In genomic region chr4:102061322-102061721, GRCm38 (mm10) we compare ENCODE assay signal across 19 mouse cellular contexts. TPM values are rescaled to one million over a fixed set of nuclear protein-coding genes. Genes with fewer than 3 reads are reported as not detected.
DNase-seq lines count a peak whose midpoint lies in the region; ATAC-seq and TF ChIP-seq lines count a peak whose summit lies in the region.
"Had no signal": no experiment of that assay in that cellular context is flagged by ENCODE, and none has a peak within 500 bp of the region (broad histone marks: within the 10 kb centered on the region; RNA-seq: fewer than 3 reads in every experiment).

No protein-coding gene starts in this region.

- H3K4me1 ChIP-seq in intestine, embryonic 15.5 days (replicated peaks): no peaks in the 10 kb centered on the region
- H3K4me1 ChIP-seq in intestine, postnatal 0 days (replicated peaks; ENCODE audit: control insufficient read depth, insufficient read depth, low read length): no peaks in the 10 kb centered on the region
- no peaks in the 10 kb centered on the region for H3K4me1 ChIP-seq in intestine, embryonic 16.5 days (ENCODE audit: control insufficient read depth, insufficient read depth, low read length)

- H3K27ac ChIP-seq in intestine, embryonic 15.5 days: no peak overlapping the region
- no peak overlapping the region for H3K27ac ChIP-seq in intestine, postnatal 0 days (ENCODE audit: low read depth, low read length)
- no peak overlapping the region for H3K27ac ChIP-seq in intestine, embryonic 16.5 days (ENCODE audit: low read length)

- H3K9ac ChIP-seq in intestine, embryonic 15.5 days: no peak overlapping the region
- H3K9ac ChIP-seq in intestine, postnatal 0 days (ENCODE audit: low read depth, low read length): no peak overlapping the region
- no peak overlapping the region for H3K9ac ChIP-seq in intestine, embryonic 16.5 days (ENCODE audit: low read depth, low read length)

- WGBS in intestine, embryonic 15.5 days: 53% methylated on average over 2 of the region's 2 CpGs
- WGBS in intestine, postnatal 0 days: 39% methylated on average over 2 of the region's 2 CpGs
- WGBS in intestine, embryonic 16.5 days: 56% methylated on average over 2 of the region's 2 CpGs

- no peaks in the 10 kb centered on the region for H3K27me3 ChIP-seq in intestine, embryonic 15.5 days (replicated peaks)
- H3K27me3 ChIP-seq in intestine, postnatal 0 days (replicated peaks; ENCODE audit: control insufficient read depth, insufficient read depth, low read length): no peaks in the 10 kb centered on the region
- H3K27me3 ChIP-seq in intestine, embryonic 16.5 days (replicated peaks; ENCODE audit: control insufficient read depth, insufficient read depth, low read length): no peaks in the 10 kb centered on the region
- H3K27me3 ChIP-seq: CH12.LX, Patski had no signal

- DNase-seq in spleen, postnatal 14 days (ENCODE audit: low spot score in 2 of 2): no peak
- DNase-seq: adrenal gland, adult 2 months; adrenal gland, adult 8-10 months; adrenal gland, postnatal 10 days; adrenal gland, postnatal 14 days; adrenal gland, postnatal 25 days; adrenal gland, postnatal 36 days; B cell, adult 2 months; cerebellum, adult 11 months; cerebellum, adult 11-12 months; cerebellum, adult 18-20 months had no signal

- no peaks in the 10 kb centered on the region for H3K36me3 ChIP-seq in intestine, embryonic 15.5 days
- H3K36me3 ChIP-seq in intestine, postnatal 0 days (ENCODE audit: control insufficient read depth, insufficient read depth): no peaks in the 10 kb centered on the region
- H3K36me3 ChIP-seq in intestine, embryonic 16.5 days (ENCODE audit: control insufficient read depth, insufficient read depth, low read length): no peaks in the 10 kb centered on the region
- H3K36me3 ChIP-seq: G1E had no signal

- no peak overlapping the region for H3K4me3 ChIP-seq in intestine, embryonic 15.5 days (replicated peaks)
- H3K4me3 ChIP-seq in intestine, postnatal 0 days (ENCODE audit: low read depth, low read length): no peak overlapping the region
- H3K4me3 ChIP-seq in intestine, embryonic 16.5 days (ENCODE audit: low read length): no peak overlapping the region

- TF ChIP-seq CTCF in intestine, postnatal 0 days (IDR thresholded peaks at IDR 0.05; ENCODE audit: low read depth): no peak

- ATAC-seq in intestine, embryonic 15.5 days: peak; percentile 59
- no peak for ATAC-seq in intestine, postnatal 0 days
- ATAC-seq in intestine, embryonic 16.5 days: peak; percentile 64; the same call in 1 of the 2 replicates
- ATAC-seq: activated CD4-positive, CD25-positive, alpha-beta regulatory T cell, adult 4 months; CD4-positive, CD25-positive, alpha-beta regulatory T cell, adult 4 months; Patski had no signal

- H3K4me2 ChIP-seq in intestine, embryonic 15.5 days (replicated peaks): no peak overlapping the region
- no peak overlapping the region for H3K4me2 ChIP-seq in intestine, postnatal 0 days (replicated peaks; ENCODE audit: low read depth)
- no peak overlapping the region for H3K4me2 ChIP-seq in intestine, embryonic 16.5 days (ENCODE audit: low read depth, low read length)

- H3K9me3 ChIP-seq in intestine, embryonic 15.5 days: no peaks in the 10 kb centered on the region
- no peaks in the 10 kb centered on the region for H3K9me3 ChIP-seq in intestine, postnatal 0 days (ENCODE audit: control insufficient read depth)
- H3K9me3 ChIP-seq in intestine, embryonic 16.5 days (ENCODE audit: control insufficient read depth, low read length): no peaks in the 10 kb centered on the region

RNA-seq across cellular contexts. Expression of gene Pde4b, which starts 26.0 kb away (rescaled TPM):
- polyA plus RNA-seq in intestine, embryonic 15.5 days (2015; fragmentation: Nextera tagmentation; extraction: Ambion mirVana): 12.9 and 13.4 TPM in 2 replicates
- 6.9 and 8.5 TPM in 2 replicates for polyA plus RNA-seq in intestine, postnatal 0 days (2015; fragmentation: Nextera tagmentation; extraction: Ambion mirVana)
- 11.0 and 12.1 TPM in 2 replicates for polyA plus RNA-seq in intestine, embryonic 16.5 days (2015; fragmentation: Nextera tagmentation; extraction: Ambion mirVana)
- polyA plus RNA-seq: G1E had no signal
